Mouse (Mus musculus): ENCODE measurements around the gene Ccnc.
"Not testable (repeated sequence)": the region's sequence is repeated elsewhere in the genome, so short reads cannot be mapped to it uniquely, and the experiment has no call there.

The Ccnc gene

GRCm38 (mm10) chr4:21726912-21727614 lies 438 bp upstream of the Ccnc start:
- DNase-seq (ENCODE audit: low read depth, low spot score) = peak; percentile 63

GRCm38 (mm10) chr4:21739169-21739568 lies 11.7 kb downstream of the Ccnc start:
- no peak for DNase-seq (ENCODE audit: low read depth, low spot score)

GRCm38 (mm10) chr4:21744142-21744541 lies 16.6 kb downstream of the Ccnc start:
- not testable (repeated sequence) for DNase-seq (ENCODE audit: low read depth, low spot score)

- DNase-seq (ENCODE audit: low read depth, low spot score) = peak; percentile 11
Measured at GRCm38 (mm10) chr4:21745723-21746122, 18.2 kb downstream of the Ccnc start.

DNA sequence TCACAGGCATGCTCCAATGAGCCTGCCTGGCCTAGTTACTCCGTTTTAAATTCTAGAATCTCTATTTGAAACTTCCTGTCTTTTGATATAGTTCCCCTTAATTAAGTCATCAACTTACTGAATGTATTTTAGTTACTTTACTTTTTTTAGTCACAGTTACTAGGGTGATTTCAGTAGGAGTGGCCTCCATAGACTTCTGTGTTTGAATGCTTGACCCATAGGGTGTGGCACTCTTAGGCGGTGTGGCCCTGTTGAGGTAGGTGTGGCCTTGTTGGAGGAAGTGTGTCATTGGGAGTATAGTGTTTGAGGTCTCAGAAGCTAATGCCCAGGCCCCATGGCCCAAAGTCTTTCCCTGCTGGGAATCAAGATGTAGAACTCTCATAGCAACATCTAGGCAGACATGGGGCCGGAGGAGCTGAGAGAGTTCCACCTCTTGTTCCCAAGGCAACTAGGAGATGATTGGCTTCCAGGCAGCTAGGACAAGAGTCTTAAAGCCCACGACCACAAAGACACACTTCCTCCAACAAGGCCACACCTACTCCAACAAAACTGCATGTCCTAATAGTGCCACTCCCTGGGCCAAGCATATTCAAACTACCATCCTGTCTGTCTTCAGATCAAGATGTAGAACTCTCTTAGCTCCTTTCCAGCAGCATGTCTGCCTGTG lies 27.8 kb downstream of the Ccnc start:
- no peak for DNase-seq (ENCODE audit: low read depth, low spot score)

GRCm38 (mm10) chr4:21758860-21759259 lies 31.4 kb downstream of the Ccnc start:
- no peak for DNase-seq (ENCODE audit: low read depth, low spot score)

- DNase-seq (ENCODE audit: low read depth, low spot score) = no peak
Measured at GRCm38 (mm10) chr4:21761416-21762160, 34.1 kb downstream of the Ccnc start.

DNA sequence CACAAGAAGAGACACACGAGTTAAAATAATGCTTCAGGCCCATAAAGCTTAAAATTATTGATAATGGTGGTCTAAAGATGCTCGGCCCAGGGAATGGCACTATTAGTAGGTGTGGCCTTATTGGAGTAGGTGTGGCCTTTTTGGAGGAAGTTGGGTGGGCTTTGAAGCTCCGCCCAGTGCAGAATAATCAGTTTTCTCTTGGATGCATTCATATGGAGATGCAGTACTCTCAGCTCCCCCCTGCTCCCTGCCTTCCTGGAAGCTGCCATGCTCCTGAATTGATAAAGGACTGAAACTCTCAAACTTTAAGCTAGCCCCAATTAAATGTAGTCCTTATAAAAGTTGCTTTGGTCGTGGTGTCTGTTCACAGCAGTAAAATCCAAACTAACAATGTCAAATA lies 36.3 kb downstream of the Ccnc start:
- no peak for DNase-seq (ENCODE audit: low read depth, low spot score)

- no peak for DNase-seq (ENCODE audit: low read depth, low spot score)
Measured at GRCm38 (mm10) chr4:21766171-21766862, 38.8 kb downstream of the Ccnc start.

- peak; percentile 84 for DNase-seq (ENCODE audit: low read depth, low spot score)
Measured at GRCm38 (mm10) chr4:21766863-21767304, 39.4 kb downstream of the Ccnc start, which contains the start of the genes Usp45 and Tstd3. Usp45 (plus strand) TSS chr4:21767156. Tstd3 (minus strand) TSS chr4:21767212.

- no peak for DNase-seq (ENCODE audit: low read depth, low spot score)
Measured at GRCm38 (mm10) chr4:21771064-21771463, 43.6 kb downstream of the Ccnc start.

DNA sequence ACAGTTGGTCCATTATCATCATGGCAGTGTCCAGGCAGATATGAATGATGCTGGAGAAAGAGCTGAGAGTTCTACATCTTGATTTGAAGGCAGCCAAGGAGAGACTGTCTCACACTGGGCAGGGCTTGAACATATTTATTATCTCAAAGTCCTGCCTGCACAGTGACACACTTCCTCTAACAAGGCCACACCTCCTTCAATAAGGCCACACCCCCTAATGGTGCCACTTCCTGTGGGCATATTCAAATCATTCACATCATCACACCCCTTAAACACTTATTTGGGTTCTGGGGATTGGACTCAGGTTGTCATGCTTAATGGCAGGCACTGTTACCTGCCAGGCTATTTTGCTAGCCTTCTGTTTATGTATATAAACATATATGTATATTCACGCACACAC lies 44.8 kb downstream of the Ccnc start:
- no peak for DNase-seq (ENCODE audit: low read depth, low spot score)

DNA sequence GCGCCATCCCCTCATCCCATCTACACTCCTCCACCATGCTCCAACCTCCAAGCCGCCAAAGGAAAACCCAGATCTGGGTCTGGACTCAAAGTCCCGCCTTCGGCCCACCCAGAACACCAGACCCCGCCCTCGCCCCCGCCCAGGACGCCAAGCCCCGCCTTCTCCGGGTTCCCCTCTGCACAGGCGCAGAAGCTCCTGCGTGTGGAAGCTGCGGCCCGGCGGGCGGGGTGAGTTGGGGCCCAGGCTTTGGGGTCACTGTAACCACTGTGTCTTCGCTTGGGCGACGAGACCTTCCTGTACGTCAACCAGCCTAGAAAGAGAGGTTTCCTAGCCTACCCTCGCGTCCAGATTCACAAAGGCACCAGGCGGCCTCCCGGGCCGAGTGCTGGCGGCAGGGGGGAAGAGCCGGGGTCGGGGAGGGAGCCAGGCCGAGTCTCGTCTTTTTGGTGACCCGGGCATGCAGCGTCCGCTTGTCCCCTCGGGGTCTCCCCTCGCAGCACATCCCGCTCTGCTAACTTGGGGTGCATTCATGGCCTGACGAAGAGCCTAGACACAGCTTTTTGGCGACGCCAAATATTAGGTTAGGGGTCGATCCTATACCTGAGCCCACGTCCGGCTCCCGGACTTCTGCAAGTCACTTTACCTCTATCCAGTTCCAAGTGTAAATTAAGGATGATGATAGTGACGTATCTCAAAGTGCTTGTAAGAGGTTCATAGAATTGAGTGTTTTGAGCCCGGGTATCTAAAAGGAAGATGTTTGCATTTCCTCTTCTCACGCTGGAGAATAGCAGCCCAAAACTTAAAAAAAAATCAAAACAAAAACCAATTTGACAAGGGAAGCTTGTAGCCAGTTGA lies 48.8 kb downstream of the Ccnc start:
- peak; percentile 91 for DNase-seq (ENCODE audit: low read depth, low spot score)

DNA sequence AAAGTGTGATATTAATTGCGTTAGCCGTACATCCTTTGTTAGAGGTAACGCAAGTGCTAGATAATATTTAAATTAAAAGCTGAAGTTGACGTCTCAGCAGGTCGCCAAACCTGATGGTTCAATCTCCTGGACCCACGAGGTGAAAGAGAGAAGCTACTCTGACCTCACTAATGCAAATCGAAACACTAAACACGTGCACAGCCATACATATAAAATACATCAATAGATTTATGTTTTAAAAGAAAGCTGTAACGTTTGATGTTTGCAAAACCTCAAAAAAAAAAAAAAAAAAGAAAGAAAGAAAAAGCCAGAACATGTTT lies 49.4 kb downstream of the Ccnc start:
- no peak for DNase-seq (ENCODE audit: low read depth, low spot score)

- no peak for DNase-seq (ENCODE audit: low read depth, low spot score)
Measured at GRCm38 (mm10) chr4:21780816-21781726, 53.6 kb downstream of the Ccnc start.

DNA sequence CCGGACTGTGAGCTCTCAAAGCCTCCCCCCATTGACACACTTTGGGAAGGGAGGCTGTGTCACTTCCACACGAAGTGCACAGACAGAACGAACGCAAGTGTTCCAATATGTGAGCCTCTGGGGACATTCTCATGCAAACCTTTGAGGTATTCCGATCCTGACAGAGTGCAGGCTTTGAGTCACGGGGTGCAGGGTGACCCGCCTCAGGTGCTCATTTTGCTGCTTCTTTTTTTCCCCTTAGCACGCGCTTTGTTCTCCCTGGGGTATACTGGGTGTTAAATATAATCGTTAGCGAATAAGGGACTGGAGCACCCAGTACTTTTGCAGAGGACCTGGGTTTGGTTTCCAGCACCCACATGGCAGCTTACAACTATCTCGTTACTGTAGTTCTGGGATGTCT lies 58.8 kb downstream of the Ccnc start:
- no peak for DNase-seq (ENCODE audit: low read depth, low spot score)

- no peak for DNase-seq (ENCODE audit: low read depth, low spot score)
Measured at GRCm38 (mm10) chr4:21788903-21789302, 61.4 kb downstream of the Ccnc start.

GRCm38 (mm10) chr4:21789836-21790235 lies 62.3 kb downstream of the Ccnc start:
- no peak for DNase-seq (ENCODE audit: low read depth, low spot score)

DNA sequence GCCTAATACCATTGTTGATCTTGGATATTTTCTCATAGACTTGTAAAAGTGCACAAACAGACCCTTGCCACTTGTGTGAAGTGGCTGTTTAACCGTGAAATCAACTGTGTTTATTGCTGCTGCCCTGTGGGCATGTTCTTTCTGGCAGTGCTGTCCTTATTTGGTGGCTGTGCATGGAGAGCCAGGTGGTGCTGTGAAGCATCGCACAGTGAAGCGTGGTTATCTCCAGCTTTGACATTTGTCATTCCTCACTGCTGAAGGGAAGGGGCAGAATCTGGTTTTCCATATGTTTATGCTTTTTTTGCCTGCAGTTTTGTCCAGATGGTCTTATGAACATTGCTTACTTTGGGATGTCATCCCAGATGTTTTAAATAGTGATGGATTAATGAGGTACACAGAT lies 66.1 kb downstream of the Ccnc start:
- no peak for DNase-seq (ENCODE audit: low read depth, low spot score)

GRCm38 (mm10) chr4:21801013-21801412 lies 73.5 kb downstream of the Ccnc start:
- no peak for DNase-seq (ENCODE audit: low read depth, low spot score)

All from mesoderm, embryonic 11.5 days (tissue).